Mouse (Mus musculus) kidney, adult 2 months (tissue): ENCODE data around the gene Ank. TPM values are rescaled to one million over a fixed set of nuclear protein-coding genes. Genes with fewer than 3 reads are reported as not detected.
A peak's percentile ranks its signal among the peaks of the same experiment; 100 is the strongest.

Source experiments
- DNase-seq: peaks from one replicate; pipeline ENCODE4 v3.0.0; 2021
- H3K27ac ChIP-seq: fragments of 200-500 bp; 2 replicates; pipeline ENCODE4 v1.5.1; 2012; ENCODE audit warnings: low read depth, low read length, control low read depth, inconsistent platforms; ENCODE audit not compliant: insufficient read depth
- H3K27me3 ChIP-seq: fragments of 200-500 bp; replicated peaks from 2 replicates; pipeline ENCODE4 v1.6.1; 2012; ENCODE audit warnings: mild to moderate bottlenecking, moderate library complexity, low read length, inconsistent platforms; ENCODE audit not compliant: control insufficient read depth, insufficient read depth
- H3K36me3 ChIP-seq: fragments of 200-500 bp; 2 replicates; pipeline ENCODE4 v1.6.1; 2012; ENCODE audit warnings: mild to moderate bottlenecking, moderate library complexity, low read length, inconsistent platforms; ENCODE audit not compliant: control insufficient read depth, insufficient read depth
- H3K4me1 ChIP-seq: fragments of 200-500 bp; 2 replicates; pipeline ENCODE4 v1.6.1; 2011; ENCODE audit warnings: low read length; ENCODE audit not compliant: control insufficient read depth, insufficient read depth
- H3K4me3 ChIP-seq: fragments of 200-500 bp; 2 replicates; pipeline ENCODE4 v1.5.1; 2011; ENCODE audit warnings: mild to moderate bottlenecking, low read depth, low read length, control low read depth; ENCODE audit not compliant: insufficient read depth
- CTCF ChIP-seq: fragments of 200-500 bp; conservative IDR thresholded peaks from 2 replicates; pipeline ENCODE4 v1.5.1; 2011; ENCODE audit warnings: low read depth, mild to moderate bottlenecking, control low read depth, low read length, moderate library complexity, mixed read lengths; ENCODE audit not compliant: insufficient read depth, insufficient read length
- POLR2A ChIP-seq: fragments of 200-500 bp; IDR thresholded peaks from one replicate; pipeline ENCODE4 v1.6.1; 2011; ENCODE audit warnings: low read depth, low read length, control low read depth
- WGBS: fragments of 180-500 bp; shearing (Covaris S2); methylation state at CpG from one replicate; pipeline ENCODE4 v1.1.7; 2018; 5-methylcytosine and 5-hydroxymethylcytosine counted together
- polyA plus RNA-seq: library from polyadenylated mRNA; depleted of rRNA; stranded (reverse); fragments of >200 nt; gene quantifications from 2 replicates; pipeline ENCODE4 v1.2.3, GENCODE M21; 2012

Gene Ank
- polyA plus RNA-seq, 1 experiment, result 18.6 TPM

GRCm38 (mm10) chr15:27435409-27435808 lies 31.1 kb upstream of the Ank start:
- Histone ChIP-seq H3K4me1 (no peaks in the 10 kb centered on the region), H3K27ac (no peak overlapping the region), H3K27me3 (no peaks in the 10 kb centered on the region), H3K4me3 (no peak overlapping the region), H3K36me3 (no peaks in the 10 kb centered on the region)
- no peak for DNase-seq
- TF ChIP-seq POLR2A, result no peak
- no peak for TF ChIP-seq CTCF
- WGBS, result 39% methylated on average over 5 of the region's 5 CpGs

DNA sequence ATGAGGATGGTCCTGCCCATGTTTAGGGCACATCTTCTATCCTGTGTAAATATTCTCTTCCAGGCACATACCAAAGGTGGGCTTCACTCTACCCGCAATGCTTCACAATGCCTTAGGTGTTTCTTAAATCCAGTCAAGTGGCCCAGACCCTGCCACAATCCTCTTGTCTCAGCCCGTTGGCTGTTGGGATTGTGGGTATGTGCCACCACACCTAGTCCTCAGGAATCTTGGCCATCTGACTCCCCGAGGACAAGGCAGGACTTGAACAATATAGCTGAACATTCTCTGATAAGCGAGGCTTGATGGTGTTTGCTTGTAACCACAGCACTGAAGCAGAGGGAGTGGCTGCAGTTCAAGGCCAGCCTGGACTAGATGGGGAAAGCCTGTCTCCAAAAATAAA lies 30.3 kb upstream of the Ank start:
- TF ChIP-seq POLR2A (no peak), CTCF (no peak)
- Histone ChIP-seq H3K36me3 (no peaks in the 10 kb centered on the region), H3K4me3 (no peak overlapping the region), H3K27ac (no peak overlapping the region), H3K27me3 (no peaks in the 10 kb centered on the region), H3K4me1 (no peaks in the 10 kb centered on the region)
- DNase-seq, result no peak
- WGBS, result 83% methylated on average over 4 of the region's 4 CpGs

DNA sequence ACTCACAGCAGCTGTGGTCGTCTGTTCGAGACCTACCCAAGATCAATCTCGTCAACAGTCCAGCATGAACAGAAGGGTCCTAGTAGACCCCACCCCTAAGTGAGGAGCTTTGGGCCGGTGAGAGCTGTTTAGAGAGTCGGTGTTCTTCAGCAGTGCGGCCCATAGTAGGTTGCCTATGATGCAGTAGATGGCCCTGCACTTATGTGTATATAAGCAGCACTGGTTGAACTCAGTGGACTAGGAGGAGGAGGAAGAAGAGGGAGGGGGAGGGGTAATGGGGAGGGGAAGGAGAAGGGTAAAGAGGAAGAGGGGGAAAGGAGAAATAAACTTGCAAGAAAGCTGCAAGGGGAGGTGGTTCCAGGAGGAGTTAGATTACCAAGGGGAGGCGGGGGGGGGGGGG lies 25.4 kb upstream of the Ank start:
- Histone ChIP-seq H3K27ac (no peak overlapping the region), H3K4me1 (no peaks in the 10 kb centered on the region), H3K36me3 (no peaks in the 10 kb centered on the region), H3K4me3 (no peak overlapping the region), H3K27me3 (no peaks in the 10 kb centered on the region; the same call in 1 of the 2 replicates)
- TF ChIP-seq CTCF (no peak), POLR2A (no peak)
- no peak for DNase-seq
- WGBS, result 67% methylated on average over 7 of the region's 7 CpGs

GRCm38 (mm10) chr15:27441529-27441928 lies 24.9 kb upstream of the Ank start:
- no peaks in the 10 kb centered on the region for H3K36me3 ChIP-seq
- WGBS, result 40% methylated on average over 4 of the region's 4 CpGs
- H3K27me3 ChIP-seq, result no peaks in the 10 kb centered on the region; the same call in 1 of the 2 replicates
- DNase-seq, result no peak
- no peak overlapping the region for H3K4me3 ChIP-seq
- TF ChIP-seq CTCF (no peak), POLR2A (no peak)
- no peaks in the 10 kb centered on the region for H3K4me1 ChIP-seq
- no peak overlapping the region for H3K27ac ChIP-seq

GRCm38 (mm10) chr15:27441951-27442350 lies 24.5 kb upstream of the Ank start:
- Histone ChIP-seq H3K4me3 (no peak overlapping the region), H3K4me1 (no peaks in the 10 kb centered on the region), H3K27ac (no peak overlapping the region), H3K36me3 (no peaks in the 10 kb centered on the region), H3K27me3 (no peaks in the 10 kb centered on the region; the same call in 1 of the 2 replicates)
- TF ChIP-seq POLR2A, result no peak
- no peak for TF ChIP-seq CTCF
- 39% methylated on average over 5 of the region's 5 CpGs for WGBS
- DNase-seq, result no peak

GRCm38 (mm10) chr15:27444772-27445347 lies 21.6 kb upstream of the Ank start:
- Histone ChIP-seq H3K4me1 (no peaks in the 10 kb centered on the region), H3K4me3 (no peak overlapping the region), H3K27ac (no peak overlapping the region), H3K27me3 (no peaks in the 10 kb centered on the region; the same call in 1 of the 2 replicates), H3K36me3 (no peaks in the 10 kb centered on the region)
- WGBS, result 57% methylated on average over 9 of the region's 9 CpGs
- no peak for TF ChIP-seq CTCF
- no peak for TF ChIP-seq POLR2A
- DNase-seq, result peak; percentile 60

DNA sequence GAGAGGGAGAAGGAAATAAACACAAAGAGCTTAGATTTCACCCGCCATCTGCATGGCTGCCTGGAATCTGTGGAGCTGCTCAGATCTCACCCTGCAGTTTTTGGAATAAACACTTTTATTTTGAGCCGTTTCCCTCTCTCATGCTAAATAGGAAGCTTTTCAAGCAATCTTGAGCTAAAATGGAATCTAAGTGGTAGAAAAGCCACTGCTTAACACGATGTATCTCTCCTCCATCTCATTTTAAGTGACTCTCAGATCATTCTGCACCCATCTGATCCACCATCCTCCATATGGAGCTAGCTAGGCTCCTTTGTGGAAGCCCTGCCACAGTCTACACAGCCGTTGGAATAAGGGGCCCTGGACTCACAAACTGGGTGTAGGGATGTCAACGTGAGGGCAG lies 15.8 kb upstream of the Ank start:
- no peak overlapping the region for H3K4me3 ChIP-seq
- WGBS, result 75% methylated on average over 5 of the region's 5 CpGs
- no peaks in the 10 kb centered on the region for H3K4me1 ChIP-seq
- no peaks in the 10 kb centered on the region for H3K36me3 ChIP-seq
- no peak for TF ChIP-seq POLR2A
- TF ChIP-seq CTCF, result no peak
- DNase-seq, result no peak
- H3K27ac ChIP-seq, result no peak overlapping the region
- H3K27me3 ChIP-seq, result no peaks in the 10 kb centered on the region

DNA sequence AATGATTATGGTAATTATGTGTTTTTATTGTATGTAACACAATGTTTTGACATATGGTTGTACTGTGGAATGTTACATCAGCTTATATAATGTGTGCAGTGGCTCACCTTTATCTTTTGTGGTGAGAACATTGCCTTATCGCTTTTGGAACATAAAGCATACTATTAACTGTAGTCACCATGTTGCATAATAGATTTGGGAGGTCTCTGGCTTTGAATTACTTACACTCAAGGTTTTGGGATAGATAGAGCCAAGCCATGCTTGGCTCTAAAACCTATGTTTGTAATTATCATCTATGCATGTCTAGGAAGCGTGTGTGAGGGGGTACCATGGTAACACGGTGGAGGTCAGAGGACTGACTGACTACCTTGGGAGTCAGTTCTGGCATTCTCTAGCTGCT lies 14.7 kb upstream of the Ank start:
- Histone ChIP-seq H3K4me3 (no peak overlapping the region), H3K27ac (no peak overlapping the region), H3K36me3 (no peaks in the 10 kb centered on the region), H3K27me3 (no peaks in the 10 kb centered on the region), H3K4me1 (no peaks in the 10 kb centered on the region)
- DNase-seq, result no peak
- TF ChIP-seq CTCF (no peak), POLR2A (no peak)
- WGBS, result 92% methylated on average over 3 of the region's 3 CpGs
